Mouse (Mus musculus) kidney, embryonic 16.5 days (tissue): ENCODE data around the gene Usp39. TPM values are rescaled to one million over a fixed set of nuclear protein-coding genes. Genes with fewer than 3 reads are reported as not detected.
A peak's percentile ranks its signal among the peaks of the same experiment; 100 is the strongest.

Experiments used
- ATAC-seq: fragments of 200-750 bp; cut with Nextera tagmentation; 2 replicates; pipeline ENCODE4 v1.8.0; 2017; ENCODE audit warnings: moderate TSS enrichment; ENCODE audit not compliant: low FRiP score, low TSS enrichment
- H3K27ac ChIP-seq: fragments of 300-500 bp; sonication (generic); 2 replicates; pipeline ENCODE4 v1.5.1; 2014; ENCODE audit warnings: low read length
- H3K27me3 ChIP-seq: fragments of 300-500 bp; sonication (generic); 2 replicates; pipeline ENCODE4 v1.6.1; 2014; ENCODE audit warnings: low read length, control low read depth, mixed read lengths; ENCODE audit not compliant: insufficient read depth
- H3K36me3 ChIP-seq: fragments of 300-500 bp; sonication (generic); 2 replicates; pipeline ENCODE4 v1.6.1; 2014; ENCODE audit warnings: low read length, control low read depth, mixed read lengths; ENCODE audit not compliant: insufficient read depth
- H3K4me1 ChIP-seq: fragments of 300-500 bp; sonication (generic); 2 replicates; pipeline ENCODE4 v1.6.1; 2014; ENCODE audit warnings: low read length, control low read depth, mixed read lengths; ENCODE audit not compliant: insufficient read depth
- H3K4me2 ChIP-seq: fragments of 300-500 bp; sonication (generic); replicated peaks from 2 replicates; pipeline ENCODE4 v1.6.1; 2014; ENCODE audit warnings: low read depth, low read length
- H3K4me3 ChIP-seq: fragments of 300-500 bp; sonication (generic); 2 replicates; pipeline ENCODE4 v1.5.1; 2014; ENCODE audit warnings: mild to moderate bottlenecking, low read length
- H3K9ac ChIP-seq: fragments of 300-500 bp; sonication (generic); replicated peaks from 2 replicates; pipeline ENCODE4 v1.6.1; 2014; ENCODE audit warnings: low read length
- H3K9me3 ChIP-seq: fragments of 300-500 bp; sonication (generic); 2 replicates; pipeline ENCODE4 v1.6.1; 2016; ENCODE audit warnings: low read length, control low read depth
- WGBS: fragments of 180-500 bp; shearing (Covaris S2); extraction: QIAGEN DNeasy Blood & Tissue Kit; methylation state at CpG from one replicate; pipeline ENCODE4 v1.1.7; 2014; 5-methylcytosine and 5-hydroxymethylcytosine counted together
- polyA plus RNA-seq: library from polyadenylated mRNA; unstranded; fragments of >200 nt; fragmentation: Nextera tagmentation; extraction: Ambion mirVana; gene quantifications from 2 replicates; pipeline ENCODE4 v1.2.1, GENCODE M21; 2015

Gene Usp39
- polyA plus RNA-seq, 1 experiment from 2014 or later = 43.5 TPM

DNA sequence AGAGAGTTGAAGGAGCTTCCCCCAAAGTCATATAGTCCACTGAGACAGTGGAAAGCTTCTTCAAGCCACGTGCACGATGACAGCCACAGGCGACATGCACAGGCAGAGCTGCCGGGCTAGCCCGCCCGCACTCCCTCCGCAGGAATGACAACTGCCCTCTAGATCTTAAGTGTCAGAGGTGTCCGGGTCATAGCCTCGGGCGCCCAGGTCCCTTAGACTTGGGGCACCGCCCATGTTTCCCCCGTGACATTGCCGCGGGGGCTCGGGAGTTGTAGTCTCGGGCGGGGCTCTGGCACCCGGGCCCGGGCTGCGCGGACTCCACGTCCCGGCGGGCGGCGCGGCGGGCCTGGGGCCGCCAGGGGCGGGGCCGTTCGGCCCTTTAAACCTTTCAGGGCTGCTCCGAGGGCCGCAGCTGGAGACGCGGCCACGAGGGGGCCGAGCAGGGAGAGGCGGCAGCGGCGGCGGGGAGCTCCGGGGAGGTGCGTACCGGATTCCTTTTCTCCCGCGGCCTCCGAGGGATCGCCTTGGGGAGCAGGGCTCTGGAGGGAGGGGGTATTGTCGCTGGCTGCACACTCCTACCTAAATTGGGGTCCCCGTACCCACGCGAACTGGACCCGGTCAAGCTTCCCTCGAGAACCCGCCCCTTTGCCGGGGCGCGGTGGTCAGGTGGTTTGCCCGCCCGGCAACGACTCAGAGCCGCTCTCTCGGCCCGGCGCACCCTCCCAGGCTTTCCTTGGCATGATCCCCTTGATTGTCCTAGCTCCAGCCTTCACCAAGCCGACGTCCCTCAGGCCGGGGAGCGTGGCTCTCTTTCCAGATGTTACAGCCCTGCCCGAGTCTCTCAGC is 10.3 kb upstream of the Usp39 start, which contains the start of gene Tmem150a:
Gene Tmem150a (plus strand): TSS at position 382 of the 846 bp plus-strand sequence.
- peak within 1 kb of the TSS; percentile 64 for H3K4me3 ChIP-seq
- WGBS = under 1% methylated on average over 69 of the region's 71 CpGs
- ATAC-seq = peak; percentile 92
- H3K4me2 ChIP-seq = peak within 1 kb of the TSS; percentile 79
- no peaks in the 10 kb centered on the region for H3K9me3 ChIP-seq
- no peaks in the 10 kb centered on the region for H3K27me3 ChIP-seq
- peak within 1 kb of the TSS; percentile 16; the same call in 1 of the 2 replicates for H3K27ac ChIP-seq
- peaks cover 13% of the 10 kb centered on the region for H3K4me1 ChIP-seq
- H3K36me3 ChIP-seq = peaks cover 31% of the 10 kb centered on the region
- H3K9ac ChIP-seq = peak within 1 kb of the TSS; percentile 75

DNA sequence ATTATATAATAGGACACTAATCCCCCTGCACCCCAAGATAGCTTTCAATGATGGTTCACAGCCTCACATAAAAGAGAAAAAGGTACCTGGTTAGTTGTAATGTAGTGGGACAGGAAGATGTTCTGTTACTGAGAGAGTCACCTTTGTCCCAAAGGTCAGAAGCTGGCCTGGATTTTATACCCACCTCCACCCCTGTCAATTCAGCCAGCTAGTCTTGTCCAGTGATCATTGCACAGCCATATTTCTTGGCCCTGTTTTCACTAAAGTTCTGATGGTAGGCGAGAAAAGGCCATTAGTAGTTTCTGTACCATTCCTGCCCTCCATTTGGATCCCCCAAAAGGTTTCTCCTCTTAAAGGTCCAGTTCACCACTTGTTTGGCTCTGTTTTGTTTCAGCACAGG is 9.0 kb upstream of the Usp39 start:
- Histone ChIP-seq H3K9me3 (no peaks in the 10 kb centered on the region), H3K4me1 (peaks cover 13% of the 10 kb centered on the region)
- WGBS = 75% methylated on average over 1 of the region's 1 CpGs

DNA sequence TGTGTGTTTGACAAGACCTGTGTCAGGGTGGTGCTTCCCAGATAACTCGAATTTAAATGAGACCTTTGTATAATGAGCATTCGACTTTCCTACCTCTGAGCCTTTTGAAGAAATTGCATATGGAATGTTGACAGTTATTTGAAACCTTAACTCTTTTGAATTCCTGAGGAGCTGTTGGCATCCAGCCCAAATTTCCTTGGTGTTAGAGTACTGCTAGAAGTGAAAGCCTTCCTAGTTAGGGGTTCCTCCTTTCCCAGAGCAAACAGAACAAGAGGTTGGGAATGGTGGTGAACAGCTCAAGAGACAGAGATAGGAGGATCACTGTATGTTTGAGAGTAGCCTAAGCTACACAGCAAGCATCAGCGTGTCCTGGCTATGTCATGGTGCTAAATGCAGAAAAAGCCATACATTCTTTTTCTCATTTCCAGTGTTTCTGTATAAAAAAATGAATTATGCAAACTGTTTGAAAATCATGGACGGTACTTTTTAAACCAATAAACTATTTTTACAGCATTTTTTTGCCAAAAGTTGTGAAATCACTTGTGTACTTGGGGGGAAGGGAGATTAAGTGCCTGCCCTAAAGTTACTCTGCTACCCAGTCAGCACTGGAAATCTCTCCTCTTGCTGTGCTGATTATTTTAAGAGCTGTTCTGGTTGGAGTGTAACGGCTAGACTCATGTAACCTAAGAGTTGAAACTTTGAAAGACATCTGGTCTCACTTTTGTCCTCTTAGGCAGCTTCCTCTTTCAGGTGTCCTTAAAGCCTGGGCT is 7.8 kb upstream of the Usp39 start:
- H3K4me1 ChIP-seq = peaks cover 24% of the 10 kb centered on the region
- no peak overlapping the region for H3K27ac ChIP-seq
- peaks cover 26% of the 10 kb centered on the region; the same call in 1 of the 2 replicates for H3K36me3 ChIP-seq

More for the DNA sequence above, 9.0 kb upstream of the Usp39 start:
- Histone ChIP-seq H3K4me2 (no peak overlapping the region), H3K27me3 (no peaks in the 10 kb centered on the region), H3K36me3 (peaks cover 31% of the 10 kb centered on the region), H3K27ac (no peak overlapping the region), H3K4me3 (no peak overlapping the region), H3K9ac (no peak overlapping the region)
- ATAC-seq = no peak

DNA sequence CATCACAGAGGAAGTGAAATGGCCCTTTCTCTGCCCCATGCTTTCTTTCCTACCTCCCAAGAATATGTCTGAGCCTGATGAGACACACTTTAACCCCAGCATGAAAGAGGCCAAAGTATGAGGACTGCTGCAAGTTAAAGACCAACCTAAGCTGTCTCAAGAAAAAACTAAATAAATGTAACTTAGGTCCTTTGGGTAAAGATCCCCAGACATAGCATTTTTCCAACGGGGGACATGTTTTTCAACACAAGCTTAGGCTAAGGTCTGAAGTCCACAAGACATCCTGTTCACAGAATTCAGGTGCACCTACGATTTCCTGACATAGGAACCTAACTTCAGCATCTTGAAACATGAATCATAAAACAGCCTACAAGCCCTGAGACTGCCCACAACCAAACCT is 5.2 kb upstream of the Usp39 start:
- WGBS = 91% methylated on average over 2 of the region's 2 CpGs
- H3K4me1 ChIP-seq = peaks cover 21% of the 10 kb centered on the region
- H3K36me3 ChIP-seq = peaks cover 26% of the 10 kb centered on the region; the same call in 1 of the 2 replicates
- H3K9me3 ChIP-seq = no peaks in the 10 kb centered on the region
- H3K27ac ChIP-seq = no peak overlapping the region
- H3K4me3 ChIP-seq = no peak overlapping the region
- no peak overlapping the region for H3K4me2 ChIP-seq
- H3K9ac ChIP-seq = no peak overlapping the region
- H3K27me3 ChIP-seq = no peaks in the 10 kb centered on the region
- ATAC-seq = no peak

More for the DNA sequence above, 7.8 kb upstream of the Usp39 start:
- H3K27me3 ChIP-seq = no peaks in the 10 kb centered on the region
- H3K9ac ChIP-seq = no peak overlapping the region
- 71% methylated on average over 5 of the region's 5 CpGs for WGBS
- H3K4me2 ChIP-seq = no peak overlapping the region
- no peak for ATAC-seq
- no peak overlapping the region for H3K4me3 ChIP-seq
- H3K9me3 ChIP-seq = no peaks in the 10 kb centered on the region

DNA sequence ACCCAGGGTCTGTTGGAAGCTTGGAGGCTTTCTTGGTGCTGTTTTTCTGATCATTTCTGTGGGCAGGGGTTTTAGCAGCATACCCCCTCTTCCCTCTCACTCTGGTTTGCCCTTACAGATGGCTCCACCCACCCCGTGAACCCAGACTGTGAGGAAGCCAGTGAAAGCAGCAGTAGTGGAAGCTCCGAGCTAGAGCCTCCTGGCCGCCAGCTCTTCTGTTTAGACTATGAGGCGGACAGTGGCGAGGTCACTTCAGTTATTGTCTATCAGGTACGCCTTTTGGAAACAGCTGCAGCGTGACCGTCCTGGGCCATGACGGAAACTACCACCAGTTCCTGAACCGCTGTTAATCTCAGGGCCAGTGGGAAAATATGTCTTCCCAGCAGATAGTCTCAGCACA is 3.4 kb upstream of the Usp39 start:
- no peaks in the 10 kb centered on the region for H3K9me3 ChIP-seq
- H3K4me1 ChIP-seq = peaks cover 30% of the 10 kb centered on the region
- H3K9ac ChIP-seq = peak overlapping the region; percentile 98; the same call in 1 of the 2 replicates
- H3K4me2 ChIP-seq = peak overlapping the region; percentile 77
- peak overlapping the region; percentile 90; the same call in 1 of the 2 replicates for H3K4me3 ChIP-seq
- WGBS = 80% methylated on average over 10 of the region's 10 CpGs
- H3K27ac ChIP-seq = no peak overlapping the region
- no peak for ATAC-seq
- H3K27me3 ChIP-seq = no peaks in the 10 kb centered on the region
- peaks cover 26% of the 10 kb centered on the region; the same call in 1 of the 2 replicates for H3K36me3 ChIP-seq

DNA sequence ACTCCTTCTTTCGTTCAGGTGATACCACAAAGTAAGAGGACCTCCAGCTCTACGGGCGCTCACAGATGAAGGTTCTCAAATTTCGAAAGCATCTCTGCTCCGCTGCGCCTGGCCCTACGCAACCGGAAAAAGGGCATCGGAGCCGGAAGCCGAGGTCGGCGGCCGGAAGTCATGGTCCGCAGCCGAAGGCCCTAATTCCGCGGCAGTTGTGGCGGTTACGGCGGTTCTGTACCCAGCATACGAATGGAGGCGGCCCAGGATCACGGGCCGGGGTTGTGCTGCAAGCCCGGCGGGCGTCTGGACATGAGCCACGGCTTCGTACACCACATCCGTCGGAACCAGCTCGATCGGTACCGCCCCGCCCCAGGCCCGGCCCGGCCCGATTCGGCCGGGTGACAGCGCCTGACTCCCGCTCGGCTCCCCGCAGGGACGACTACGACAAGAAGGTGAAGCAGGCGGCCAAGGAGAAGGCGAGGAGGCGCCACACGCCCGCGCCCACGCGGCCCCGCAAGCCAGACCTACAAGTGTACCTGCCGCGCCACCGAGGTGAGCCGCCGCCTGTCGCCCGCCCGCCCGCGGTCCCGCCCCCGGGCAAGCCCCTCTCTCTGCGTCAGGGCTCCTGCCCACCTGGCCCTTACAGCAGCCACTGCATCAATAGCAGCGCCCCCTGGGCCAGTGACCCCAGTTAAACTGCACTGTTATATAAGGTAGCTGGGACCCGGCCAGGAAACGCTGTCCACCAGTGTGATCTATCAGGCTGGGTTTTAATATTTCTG is 2.4 kb upstream of the Usp39 start, which contains the start of gene 0610030E20Rik:
Gene 0610030E20Rik (plus strand): TSS at position 152 of the 776 bp plus-strand sequence.
- WGBS = under 1% methylated on average over 71 of the region's 72 CpGs
- H3K4me1 ChIP-seq = peaks cover 30% of the 10 kb centered on the region

DNA sequence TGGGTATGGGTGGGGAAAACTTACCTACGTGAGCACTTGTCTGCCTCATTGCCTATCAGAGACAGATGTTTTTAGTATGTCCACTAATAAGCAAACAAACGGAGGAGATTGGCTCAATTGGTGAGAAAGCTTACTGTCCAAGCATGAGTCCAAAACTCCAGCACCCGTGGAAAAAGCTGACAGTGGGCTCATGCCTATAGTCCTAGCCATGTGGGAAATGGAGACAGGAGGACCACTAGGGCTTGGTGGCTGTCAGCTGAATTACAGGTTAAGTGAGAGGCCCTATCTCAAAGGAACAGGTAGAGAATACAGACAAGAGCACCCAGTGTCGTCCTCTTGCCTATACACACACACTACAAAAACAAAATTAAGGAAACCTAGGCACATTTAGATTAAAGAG is 1.3 kb upstream of the Usp39 start:
- no peak overlapping the region for H3K27ac ChIP-seq
- peaks cover 30% of the 10 kb centered on the region for H3K4me1 ChIP-seq
- ATAC-seq = no peak
- H3K4me2 ChIP-seq = no peak overlapping the region
- WGBS = 83% methylated on average over 4 of the region's 4 CpGs
- H3K27me3 ChIP-seq = no peaks in the 10 kb centered on the region
- H3K9me3 ChIP-seq = no peaks in the 10 kb centered on the region
- peaks cover 25% of the 10 kb centered on the region; the same call in 1 of the 2 replicates for H3K36me3 ChIP-seq
- H3K4me3 ChIP-seq = no peak overlapping the region
- H3K9ac ChIP-seq = no peak overlapping the region

More for the DNA sequence above, 2.4 kb upstream of the Usp39 start, which contains the start of gene 0610030E20Rik:
- peak; percentile 81 for ATAC-seq
- H3K36me3 ChIP-seq = peaks cover 26% of the 10 kb centered on the region; the same call in 1 of the 2 replicates
- peak within 1 kb of the TSS; percentile 97 for H3K27ac ChIP-seq
- no peaks in the 10 kb centered on the region for H3K9me3 ChIP-seq
- H3K27me3 ChIP-seq = no peaks in the 10 kb centered on the region
- peak within 1 kb of the TSS; percentile 98 for H3K9ac ChIP-seq
- H3K4me3 ChIP-seq = peak within 1 kb of the TSS; percentile 90
- H3K4me2 ChIP-seq = peak within 1 kb of the TSS; percentile 77

DNA sequence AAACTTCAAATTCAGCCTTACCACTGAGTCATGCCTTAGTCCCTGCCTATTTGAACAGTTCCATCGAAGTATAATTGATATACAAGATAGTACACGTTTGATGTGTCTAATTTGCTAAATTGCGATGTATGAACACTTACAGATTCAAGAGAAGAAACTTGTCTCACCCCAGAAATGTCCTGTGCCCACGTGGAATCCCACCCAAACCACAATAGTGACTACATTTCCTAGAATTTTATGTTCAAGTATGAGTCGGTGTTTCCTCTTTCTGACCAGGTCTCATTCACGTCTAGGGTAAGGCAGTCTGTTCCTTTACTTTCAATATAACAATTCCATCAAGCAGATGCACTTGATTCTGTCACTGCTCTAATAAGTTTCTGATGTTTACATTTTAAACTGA is 649 bp upstream of the Usp39 start:
- Histone ChIP-seq H3K36me3 (peaks cover 21% of the 10 kb centered on the region; the same call in 1 of the 2 replicates), H3K9ac (no peak overlapping the region; the same call in 1 of the 2 replicates)

More for the DNA sequence above, 649 bp upstream of the Usp39 start:
- Histone ChIP-seq H3K27ac (no peak overlapping the region), H3K9me3 (no peaks in the 10 kb centered on the region), H3K4me1 (peaks cover 30% of the 10 kb centered on the region), H3K4me2 (peak overlapping the region; percentile 95), H3K4me3 (peak overlapping the region; percentile 79), H3K27me3 (no peaks in the 10 kb centered on the region)
- 52% methylated on average over 6 of the region's 6 CpGs for WGBS
- no peak for ATAC-seq
